Mouse (Mus musculus): Measurements from ENCODE around the gene Srp14. TPM values are rescaled to one million over a fixed set of nuclear protein-coding genes. Genes with fewer than 3 reads are reported as not detected.

The Srp14 gene
- total RNA-seq (2014; rRNA removed; ENCODE audit: low replicate concordance): 123 and 141 TPM in 2 replicates
- polyA plus RNA-seq (2015; fragmentation: Nextera tagmentation; extraction: Ambion mirVana): 210 and 219 TPM in 2 replicates

- TF ChIP-seq CTCF (IDR thresholded peaks at IDR 0.05; ENCODE audit: low read depth) (no peak), EP300 (IDR thresholded peaks at IDR 0.05; ENCODE audit: low read depth) (no peak)
- H3K27ac ChIP-seq (ENCODE audit: low read depth): peak within 1 kb of the TSS; percentile 90
- H3K9ac ChIP-seq (replicated peaks; ENCODE audit: low read depth, low read length): peak within 1 kb of the TSS; percentile 88
- H3K27me3 ChIP-seq (ENCODE audit: control insufficient read depth, insufficient read depth, low read length): no peaks in the 10 kb centered on the region
- H3K4me3 ChIP-seq (ENCODE audit: low read depth, low read length): peak within 1 kb of the TSS; percentile 95
- H3K4me1 ChIP-seq (ENCODE audit: control insufficient read depth, insufficient read depth): peaks cover 8% of the 10 kb centered on the region; the same call in 1 of the 2 replicates
- DNase-seq (ENCODE audit: low spot score): peak; percentile 97
- H3K4me2 ChIP-seq (ENCODE audit: low read depth, low read length): peak within 1 kb of the TSS; percentile 99
- no peaks in the 10 kb centered on the region for H3K9me3 ChIP-seq (replicated peaks; ENCODE audit: control insufficient read depth, low read length)
- WGBS: 2% methylated on average over 35 of the region's 35 CpGs
- peaks cover 31% of the 10 kb centered on the region for H3K36me3 ChIP-seq (replicated peaks; ENCODE audit: control insufficient read depth, insufficient read depth, low read length)
- peak; percentile 96 for ATAC-seq (ENCODE audit: insufficient read depth, low read depth)
Measured at GRCm38 (mm10) chr2:118479550-118479909, at the start of gene Srp14. TSS of gene Srp14 (minus strand) at chr2:118479711.

GRCm38 (mm10) chr2:118526545-118526944 is 47.0 kb upstream of the Srp14 start:
- TF ChIP-seq CTCF (IDR thresholded peaks at IDR 0.05; ENCODE audit: low read depth): no peak
- no peak for TF ChIP-seq EP300 (IDR thresholded peaks at IDR 0.05; ENCODE audit: low read depth)
- no peak overlapping the region for H3K4me2 ChIP-seq (ENCODE audit: low read depth, low read length)
- H3K9me3 ChIP-seq (replicated peaks; ENCODE audit: control insufficient read depth, low read length): no peaks in the 10 kb centered on the region
- peaks cover 2% of the 10 kb centered on the region; the same call in 1 of the 2 replicates for H3K36me3 ChIP-seq (replicated peaks; ENCODE audit: control insufficient read depth, insufficient read depth, low read length)
- H3K9ac ChIP-seq (replicated peaks; ENCODE audit: low read depth, low read length): no peak overlapping the region
- DNase-seq (ENCODE audit: low spot score) (no peak), ATAC-seq (ENCODE audit: insufficient read depth, low read depth) (no peak)
- no peak overlapping the region for H3K4me3 ChIP-seq (ENCODE audit: low read depth, low read length)
- peaks cover 35% of the 10 kb centered on the region for H3K4me1 ChIP-seq (ENCODE audit: control insufficient read depth, insufficient read depth)
- H3K27ac ChIP-seq (ENCODE audit: low read depth): no peak overlapping the region
- H3K27me3 ChIP-seq (ENCODE audit: control insufficient read depth, insufficient read depth, low read length): no peaks in the 10 kb centered on the region
- 84% methylated on average over 5 of the region's 5 CpGs for WGBS

GRCm38 (mm10) chr2:118524811-118525210 is 45.3 kb upstream of the Srp14 start:
- Histone ChIP-seq H3K9ac (replicated peaks; ENCODE audit: low read depth, low read length) (no peak overlapping the region), H3K9me3 (replicated peaks; ENCODE audit: control insufficient read depth, low read length) (no peaks in the 10 kb centered on the region), H3K4me1 (ENCODE audit: control insufficient read depth, insufficient read depth) (peaks cover 39% of the 10 kb centered on the region), H3K4me3 (ENCODE audit: low read depth, low read length) (no peak overlapping the region), H3K27me3 (ENCODE audit: control insufficient read depth, insufficient read depth, low read length) (no peaks in the 10 kb centered on the region), H3K36me3 (replicated peaks; ENCODE audit: control insufficient read depth, insufficient read depth, low read length) (no peaks in the 10 kb centered on the region), H3K27ac (ENCODE audit: low read depth) (no peak overlapping the region), H3K4me2 (ENCODE audit: low read depth, low read length) (no peak overlapping the region)
- TF ChIP-seq CTCF (IDR thresholded peaks at IDR 0.05; ENCODE audit: low read depth) (no peak), EP300 (IDR thresholded peaks at IDR 0.05; ENCODE audit: low read depth) (no peak)
- DNase-seq (ENCODE audit: low spot score) (no peak), ATAC-seq (ENCODE audit: insufficient read depth, low read depth) (no peak)
- 85% methylated on average over 3 of the region's 3 CpGs for WGBS

GRCm38 (mm10) chr2:118523163-118523730 is 43.7 kb upstream of the Srp14 start:
- H3K4me1 ChIP-seq (ENCODE audit: control insufficient read depth, insufficient read depth): peaks cover 30% of the 10 kb centered on the region
- H3K4me3 ChIP-seq (ENCODE audit: low read depth, low read length): no peak overlapping the region
- no peak for ATAC-seq (ENCODE audit: insufficient read depth, low read depth)
- no peaks in the 10 kb centered on the region for H3K27me3 ChIP-seq (ENCODE audit: control insufficient read depth, insufficient read depth, low read length)
- H3K36me3 ChIP-seq (replicated peaks; ENCODE audit: control insufficient read depth, insufficient read depth, low read length): no peaks in the 10 kb centered on the region
- no peak for TF ChIP-seq CTCF (IDR thresholded peaks at IDR 0.05; ENCODE audit: low read depth)
- no peak for TF ChIP-seq EP300 (IDR thresholded peaks at IDR 0.05; ENCODE audit: low read depth)
- 30% methylated on average over 5 of the region's 5 CpGs for WGBS
- H3K9me3 ChIP-seq (replicated peaks; ENCODE audit: control insufficient read depth, low read length): no peaks in the 10 kb centered on the region
- no peak overlapping the region for H3K27ac ChIP-seq (ENCODE audit: low read depth)
- H3K4me2 ChIP-seq (ENCODE audit: low read depth, low read length): no peak overlapping the region
- no peak overlapping the region for H3K9ac ChIP-seq (replicated peaks; ENCODE audit: low read depth, low read length)
- no peak for DNase-seq (ENCODE audit: low spot score)

- TF ChIP-seq EP300 (IDR thresholded peaks at IDR 0.05; ENCODE audit: low read depth): no peak
- TF ChIP-seq CTCF (IDR thresholded peaks at IDR 0.05; ENCODE audit: low read depth): no peak
- no peaks in the 10 kb centered on the region for H3K36me3 ChIP-seq (replicated peaks; ENCODE audit: control insufficient read depth, insufficient read depth, low read length)
- peak; percentile 33; the same call in 1 of the 2 replicates for ATAC-seq (ENCODE audit: insufficient read depth, low read depth)
Measured at GRCm38 (mm10) chr2:118522265-118522664, 42.8 kb upstream of the Srp14 start.

More at GRCm38 (mm10) chr2:118522265-118522664, 42.8 kb upstream of the Srp14 start:
- H3K4me1 ChIP-seq (ENCODE audit: control insufficient read depth, insufficient read depth): peaks cover 30% of the 10 kb centered on the region
- peak; percentile 45 for DNase-seq (ENCODE audit: low spot score)
- no peak overlapping the region for H3K9ac ChIP-seq (replicated peaks; ENCODE audit: low read depth, low read length)
- H3K4me2 ChIP-seq (ENCODE audit: low read depth, low read length): no peak overlapping the region
- H3K9me3 ChIP-seq (replicated peaks; ENCODE audit: control insufficient read depth, low read length): no peaks in the 10 kb centered on the region
- no peaks in the 10 kb centered on the region for H3K27me3 ChIP-seq (ENCODE audit: control insufficient read depth, insufficient read depth, low read length)
- no peak overlapping the region for H3K4me3 ChIP-seq (ENCODE audit: low read depth, low read length)
- 8% methylated on average over 2 of the region's 2 CpGs for whole genome bisulfite sequencing
- H3K27ac ChIP-seq (ENCODE audit: low read depth): peak overlapping the region; percentile 1; the same call in 1 of the 2 replicates
